Mouse (Mus musculus): Measurements from ENCODE around the gene Pheta2. TPM values are rescaled to one million over a fixed set of nuclear protein-coding genes. Genes with fewer than 3 reads are reported as not detected.

The Pheta2 gene
- polyA plus RNA-seq (2012; rRNA removed) = 1.3 and 1.9 TPM in 2 replicates

DNA sequence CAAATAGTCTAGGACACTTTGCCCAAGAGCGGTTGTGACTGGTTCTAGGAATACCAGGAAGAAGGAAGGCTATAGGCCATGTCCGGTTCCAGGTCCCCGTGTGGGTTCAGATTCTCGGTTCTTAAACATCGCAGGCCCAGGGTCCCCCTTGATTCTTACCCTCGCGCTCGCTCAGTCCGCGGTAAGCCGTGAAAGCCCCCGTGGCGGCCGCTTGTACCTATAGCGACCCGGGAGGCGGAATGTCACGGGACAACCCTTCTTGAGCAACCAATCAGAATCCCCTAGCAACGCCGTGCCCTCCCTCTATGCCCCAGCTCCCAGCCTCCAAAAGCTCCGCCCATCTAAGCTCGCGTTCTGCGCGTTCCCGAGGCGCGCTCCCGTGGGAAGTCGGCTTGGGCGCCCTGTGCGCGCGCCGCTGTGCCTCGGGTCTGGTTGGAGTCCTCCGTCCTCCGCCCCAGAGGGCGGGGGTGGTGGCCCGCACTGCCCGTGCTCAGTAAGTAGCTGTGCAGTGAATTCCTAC is at the start of gene Pheta2, which contains the start of the genes Naga and Smdt1:
Gene Pheta2, plus strand, starts transcription at position 350 of the 520 bp plus-strand sequence.
Gene Naga, minus strand, starts transcription at position 333 of the 520 bp plus-strand sequence.
Gene Smdt1, plus strand, starts transcription at position 367 of the 520 bp plus-strand sequence.
- TF ChIP-seq POLR2A (IDR thresholded peaks at IDR 0.05; ENCODE audit: borderline replicate concordance, extremely low read depth, insufficient read depth, insufficient read length, poor library complexity, severe bottlenecking) (peak; percentile 23; the same call in 1 of the 2 replicates), CTCF (IDR thresholded peaks at IDR 0.05; ENCODE audit: borderline replicate concordance, extremely low read depth, insufficient read depth, insufficient read length) (no peak)
- DNase-seq (ENCODE audit: low read depth) = peak; percentile 98

DNA sequence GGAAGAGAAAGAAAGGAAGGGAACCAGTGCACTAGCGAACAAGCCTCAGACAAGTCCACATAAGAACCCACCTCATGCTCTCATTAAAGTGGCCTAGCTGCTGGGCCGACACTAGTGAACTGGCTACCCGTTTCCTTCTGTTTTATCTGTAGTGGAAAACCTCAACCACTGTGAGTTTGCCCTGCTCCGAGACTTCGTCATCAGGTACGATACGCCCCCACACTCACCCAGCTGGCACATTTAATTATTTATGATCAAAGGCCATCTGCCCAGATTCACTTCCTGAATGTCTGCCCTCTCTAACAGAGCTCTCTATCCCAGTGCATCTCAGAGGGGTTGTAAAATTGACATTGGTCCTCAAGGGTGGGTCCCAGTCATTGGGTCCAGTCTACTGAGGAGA is 48.5 kb upstream of the Pheta2 start:
- DNase-seq (ENCODE audit: low read depth) = no peak
- TF ChIP-seq POLR2A (IDR thresholded peaks at IDR 0.05; ENCODE audit: borderline replicate concordance, extremely low read depth, insufficient read depth, insufficient read length, poor library complexity, severe bottlenecking) (no peak), CTCF (IDR thresholded peaks at IDR 0.05; ENCODE audit: borderline replicate concordance, extremely low read depth, insufficient read depth, insufficient read length) (no peak)

GRCm38 (mm10) chr15:82292851-82293250 is 45.9 kb upstream of the Pheta2 start:
- TF ChIP-seq POLR2A (IDR thresholded peaks at IDR 0.05; ENCODE audit: borderline replicate concordance, extremely low read depth, insufficient read depth, insufficient read length, poor library complexity, severe bottlenecking) (no peak), CTCF (IDR thresholded peaks at IDR 0.05; ENCODE audit: borderline replicate concordance, extremely low read depth, insufficient read depth, insufficient read length) (no peak)
- DNase-seq (ENCODE audit: low read depth) = no peak

DNA sequence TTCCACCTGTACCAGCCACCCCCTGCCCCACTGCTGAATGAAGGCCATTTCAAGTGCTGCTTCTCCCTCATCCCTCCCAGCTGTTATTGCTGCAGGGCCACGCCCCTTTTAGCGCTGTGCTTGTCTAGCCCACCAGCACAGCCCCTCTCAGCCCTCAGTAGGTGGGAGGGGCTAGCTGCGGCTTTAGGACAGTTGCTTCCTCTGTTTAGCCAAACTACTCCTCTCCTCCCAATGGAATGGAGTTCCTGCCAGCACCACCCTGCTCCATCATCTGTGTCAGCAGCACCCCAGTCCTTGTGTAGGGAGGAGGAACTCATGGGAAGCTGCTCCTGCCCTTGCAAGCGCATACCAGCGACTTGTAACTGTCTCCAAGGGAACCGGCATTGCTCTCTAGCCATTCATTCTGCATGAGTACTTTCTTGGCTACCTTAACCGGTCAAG is 45.5 kb upstream of the Pheta2 start:
- DNase-seq (ENCODE audit: low read depth) = peak; percentile 84
- TF ChIP-seq POLR2A (IDR thresholded peaks at IDR 0.05; ENCODE audit: borderline replicate concordance, extremely low read depth, insufficient read depth, insufficient read length, poor library complexity, severe bottlenecking) = no peak
- TF ChIP-seq CTCF (IDR thresholded peaks at IDR 0.05; ENCODE audit: borderline replicate concordance, extremely low read depth, insufficient read depth, insufficient read length) = no peak

DNA sequence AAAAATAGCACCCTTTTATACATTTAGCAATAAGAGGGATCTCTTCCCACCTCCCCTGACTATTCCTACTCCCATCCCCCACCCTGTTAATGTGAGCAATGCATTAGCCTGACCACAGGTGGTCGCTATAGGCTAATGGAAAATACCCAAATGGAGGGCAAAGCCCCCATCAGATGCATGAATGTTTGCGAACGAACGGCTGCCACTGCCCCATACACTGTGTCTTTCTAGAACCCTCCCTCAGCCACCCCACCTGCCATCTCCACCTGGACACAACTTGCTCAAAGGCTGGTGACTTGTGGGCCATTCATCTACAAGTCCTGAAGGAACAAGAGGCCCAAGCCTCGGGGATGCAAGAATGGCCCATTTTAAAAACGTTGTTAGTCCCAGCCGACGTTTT is 44.7 kb upstream of the Pheta2 start:
- DNase-seq (ENCODE audit: low read depth) = peak; percentile 76
- TF ChIP-seq POLR2A (IDR thresholded peaks at IDR 0.05; ENCODE audit: borderline replicate concordance, extremely low read depth, insufficient read depth, insufficient read length, poor library complexity, severe bottlenecking) (no peak), CTCF (IDR thresholded peaks at IDR 0.05; ENCODE audit: borderline replicate concordance, extremely low read depth, insufficient read depth, insufficient read length) (peak; percentile 53; the same call in 1 of the 2 replicates)

GRCm38 (mm10) chr15:82298764-82299561 is 39.8 kb upstream of the Pheta2 start, which contains the start of gene Wbp2nl:
Gene Wbp2nl, plus strand, starts transcription at chr15:82298954.
- peak; percentile 2 for DNase-seq (ENCODE audit: low read depth)
- TF ChIP-seq CTCF (IDR thresholded peaks at IDR 0.05; ENCODE audit: borderline replicate concordance, extremely low read depth, insufficient read depth, insufficient read length) = no peak
- no peak for TF ChIP-seq POLR2A (IDR thresholded peaks at IDR 0.05; ENCODE audit: borderline replicate concordance, extremely low read depth, insufficient read depth, insufficient read length, poor library complexity, severe bottlenecking)

GRCm38 (mm10) chr15:82307107-82307506 is 31.6 kb upstream of the Pheta2 start:
- peak; percentile 8 for DNase-seq (ENCODE audit: low read depth)
- TF ChIP-seq POLR2A (IDR thresholded peaks at IDR 0.05; ENCODE audit: borderline replicate concordance, extremely low read depth, insufficient read depth, insufficient read length, poor library complexity, severe bottlenecking) (no peak), CTCF (IDR thresholded peaks at IDR 0.05; ENCODE audit: borderline replicate concordance, extremely low read depth, insufficient read depth, insufficient read length) (no peak)

DNA sequence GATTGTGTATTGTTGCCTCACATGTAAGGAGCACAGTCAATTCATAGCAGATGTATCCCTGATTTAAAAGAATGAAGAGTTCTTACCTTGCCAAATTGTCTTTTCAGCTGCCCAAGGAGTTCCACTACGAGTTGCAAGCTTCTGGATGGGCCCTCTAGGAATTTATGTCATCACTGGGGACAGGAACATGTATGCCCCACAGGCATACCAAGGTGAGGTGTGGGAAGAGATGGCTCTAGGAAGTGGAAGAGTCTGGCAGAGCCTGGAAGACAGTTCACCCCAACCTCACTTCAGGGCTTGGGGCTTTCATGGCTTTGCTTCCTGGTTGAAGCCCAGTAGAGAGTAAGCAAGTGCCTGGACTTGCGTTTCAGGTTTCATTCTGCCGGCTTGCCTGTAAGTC is 30.3 kb upstream of the Pheta2 start:
- TF ChIP-seq CTCF (IDR thresholded peaks at IDR 0.05; ENCODE audit: borderline replicate concordance, extremely low read depth, insufficient read depth, insufficient read length) (no peak), POLR2A (IDR thresholded peaks at IDR 0.05; ENCODE audit: borderline replicate concordance, extremely low read depth, insufficient read depth, insufficient read length, poor library complexity, severe bottlenecking) (no peak)
- no peak for DNase-seq (ENCODE audit: low read depth)

DNA sequence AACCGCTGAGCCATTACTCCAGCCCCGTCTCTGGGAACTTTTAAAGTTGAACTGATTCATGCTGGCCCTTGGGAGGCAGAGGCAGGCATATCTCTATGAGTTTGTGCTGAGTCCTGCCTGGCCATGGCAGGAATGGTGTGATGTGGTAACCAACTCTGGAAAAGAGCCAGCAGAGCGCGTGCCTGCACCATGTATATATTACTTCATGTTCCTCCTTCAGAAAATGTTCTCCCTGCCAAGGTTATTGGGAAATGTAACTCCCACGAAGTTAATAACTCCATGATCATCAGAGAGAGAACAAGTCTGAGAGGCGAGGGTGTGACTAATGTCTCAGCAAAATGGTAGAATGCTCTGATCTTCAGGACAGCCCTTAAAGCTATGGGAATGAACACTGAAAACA is 20.9 kb upstream of the Pheta2 start:
- TF ChIP-seq POLR2A (IDR thresholded peaks at IDR 0.05; ENCODE audit: borderline replicate concordance, extremely low read depth, insufficient read depth, insufficient read length, poor library complexity, severe bottlenecking) = no peak
- TF ChIP-seq CTCF (IDR thresholded peaks at IDR 0.05; ENCODE audit: borderline replicate concordance, extremely low read depth, insufficient read depth, insufficient read length) = no peak
- no peak for DNase-seq (ENCODE audit: low read depth)

- no peak for TF ChIP-seq CTCF (IDR thresholded peaks at IDR 0.05; ENCODE audit: borderline replicate concordance, extremely low read depth, insufficient read depth, insufficient read length)
- no peak for TF ChIP-seq POLR2A (IDR thresholded peaks at IDR 0.05; ENCODE audit: borderline replicate concordance, extremely low read depth, insufficient read depth, insufficient read length, poor library complexity, severe bottlenecking)
- no peak for DNase-seq (ENCODE audit: low read depth)
Measured at GRCm38 (mm10) chr15:82319613-82320012, 19.1 kb upstream of the Pheta2 start.

DNA sequence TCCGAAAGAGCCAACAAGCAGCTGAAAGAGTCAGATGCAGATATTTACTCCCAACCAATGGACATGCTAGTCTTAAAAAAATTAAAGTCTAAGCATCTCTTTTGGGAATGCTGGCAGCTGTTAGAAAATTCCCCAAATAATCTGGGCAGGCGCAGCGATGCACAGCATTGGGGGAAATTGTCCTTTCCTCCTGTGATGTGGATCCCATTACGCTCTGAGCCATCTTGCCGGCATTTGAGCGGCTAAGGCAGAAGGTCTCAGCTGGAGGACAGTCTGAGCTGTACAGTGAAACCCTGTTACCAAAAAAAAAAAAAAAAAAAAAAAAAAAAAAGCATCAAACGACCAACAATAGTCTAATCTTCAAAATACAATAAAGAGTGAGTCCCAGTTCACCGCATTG is 16.5 kb upstream of the Pheta2 start:
- TF ChIP-seq POLR2A (IDR thresholded peaks at IDR 0.05; ENCODE audit: borderline replicate concordance, extremely low read depth, insufficient read depth, insufficient read length, poor library complexity, severe bottlenecking) = no peak
- no peak for TF ChIP-seq CTCF (IDR thresholded peaks at IDR 0.05; ENCODE audit: borderline replicate concordance, extremely low read depth, insufficient read depth, insufficient read length)
- DNase-seq (ENCODE audit: low read depth) = no peak
